Mouse (Mus musculus): ENCODE data around the gene Pgf. TPM values are rescaled to one million over a fixed set of nuclear protein-coding genes. Genes with fewer than 3 reads are reported as not detected.

The Pgf gene
- polyA plus RNA-seq, 1 experiment from 2014 or later = 14.6 TPM

- Histone ChIP-seq H3K9ac (no peak overlapping the region), H3K27me3 (ENCODE audit: insufficient read depth, low read length) (no peaks in the 10 kb centered on the region), H3K4me2 (no peak overlapping the region), H3K27ac (ENCODE audit: low read depth) (no peak overlapping the region), H3K36me3 (ENCODE audit: insufficient read depth) (no peaks in the 10 kb centered on the region), H3K4me3 (ENCODE audit: low read depth, low read length) (no peak overlapping the region), H3K4me1 (ENCODE audit: insufficient read depth) (peaks cover 4% of the 10 kb centered on the region; the same call in 1 of the 2 replicates), H3K9me3 (ENCODE audit: low read depth, low read length) (no peaks in the 10 kb centered on the region)
- DNase-seq = no peak
- peak; percentile 10; the same call in 1 of the 2 replicates for ATAC-seq (ENCODE audit: insufficient read depth)
- 75% methylated on average over 8 of the region's 8 CpGs for WGBS
- TF ChIP-seq CTCF (IDR thresholded peaks at IDR 0.05; ENCODE audit: low read depth) = no peak
Observed at GRCm38 (mm10) chr12:85158801-85159200, 18.8 kb downstream of the Pgf start.

- no peak for DNase-seq
Observed at GRCm38 (mm10) chr12:85157797-85158460, 19.7 kb downstream of the Pgf start.

GRCm38 (mm10) chr12:85156324-85156723 lies 21.3 kb downstream of the Pgf start:
- Histone ChIP-seq H3K27ac (ENCODE audit: low read depth) (no peak overlapping the region), H3K36me3 (ENCODE audit: insufficient read depth) (no peaks in the 10 kb centered on the region), H3K9me3 (ENCODE audit: low read depth, low read length) (no peaks in the 10 kb centered on the region), H3K4me1 (ENCODE audit: insufficient read depth) (peaks cover 4% of the 10 kb centered on the region; the same call in 1 of the 2 replicates), H3K4me2 (no peak overlapping the region), H3K4me3 (ENCODE audit: low read depth, low read length) (no peak overlapping the region), H3K9ac (no peak overlapping the region), H3K27me3 (ENCODE audit: insufficient read depth, low read length) (no peaks in the 10 kb centered on the region; the same call in 1 of the 2 replicates)
- ATAC-seq (ENCODE audit: insufficient read depth) (peak; percentile 32), DNase-seq (peak; percentile 30)
- TF ChIP-seq CTCF (IDR thresholded peaks at IDR 0.05; ENCODE audit: low read depth) = no peak
- WGBS = 10% methylated on average over 6 of the region's 6 CpGs

More at GRCm38 (mm10) chr12:85157797-85158460, 19.7 kb downstream of the Pgf start:
- no peak for TF ChIP-seq CTCF (IDR thresholded peaks at IDR 0.05; ENCODE audit: low read depth)
- Histone ChIP-seq H3K4me2 (no peak overlapping the region), H3K27me3 (ENCODE audit: insufficient read depth, low read length) (no peaks in the 10 kb centered on the region), H3K36me3 (ENCODE audit: insufficient read depth) (no peaks in the 10 kb centered on the region), H3K27ac (ENCODE audit: low read depth) (no peak overlapping the region), H3K9me3 (ENCODE audit: low read depth, low read length) (no peaks in the 10 kb centered on the region), H3K4me1 (ENCODE audit: insufficient read depth) (peaks cover 4% of the 10 kb centered on the region; the same call in 1 of the 2 replicates), H3K9ac (no peak overlapping the region), H3K4me3 (ENCODE audit: low read depth, low read length) (no peak overlapping the region)
- ATAC-seq (ENCODE audit: insufficient read depth) = no peak
- WGBS = 82% methylated on average over 14 of the region's 14 CpGs

GRCm38 (mm10) chr12:85153011-85153410 lies 24.6 kb downstream of the Pgf start:
- H3K9ac ChIP-seq = no peak overlapping the region
- 60% methylated on average over 3 of the region's 3 CpGs for WGBS
- H3K27ac ChIP-seq (ENCODE audit: low read depth) = no peak overlapping the region
- ATAC-seq (ENCODE audit: insufficient read depth) (no peak), DNase-seq (no peak)
- H3K27me3 ChIP-seq (ENCODE audit: insufficient read depth, low read length) = peaks cover 4% of the 10 kb centered on the region
- H3K4me3 ChIP-seq (ENCODE audit: low read depth, low read length) = no peak overlapping the region
- H3K4me1 ChIP-seq (ENCODE audit: insufficient read depth) = no peaks in the 10 kb centered on the region; the same call in 1 of the 2 replicates
- H3K36me3 ChIP-seq (ENCODE audit: insufficient read depth) = no peaks in the 10 kb centered on the region
- TF ChIP-seq CTCF (IDR thresholded peaks at IDR 0.05; ENCODE audit: low read depth) = no peak
- H3K9me3 ChIP-seq (ENCODE audit: low read depth, low read length) = no peaks in the 10 kb centered on the region
- H3K4me2 ChIP-seq = no peak overlapping the region

- no peak for TF ChIP-seq CTCF (IDR thresholded peaks at IDR 0.05; ENCODE audit: low read depth)
- Histone ChIP-seq H3K27me3 (ENCODE audit: insufficient read depth, low read length) (peaks cover 4% of the 10 kb centered on the region), H3K9me3 (ENCODE audit: low read depth, low read length) (no peaks in the 10 kb centered on the region), H3K4me2 (peak within 1 kb of the TSS; percentile 48), H3K36me3 (ENCODE audit: insufficient read depth) (no peaks in the 10 kb centered on the region), H3K4me1 (ENCODE audit: insufficient read depth) (no peaks in the 10 kb centered on the region; the same call in 1 of the 2 replicates), H3K27ac (ENCODE audit: low read depth) (no peak within 1 kb of the TSS), H3K4me3 (ENCODE audit: low read depth, low read length) (peak within 1 kb of the TSS; percentile 15; the same call in 1 of the 2 replicates), H3K9ac (no peak within 1 kb of the TSS; the same call in none of the 2 replicates)
- 13% methylated on average over 28 of the region's 28 CpGs for WGBS
- DNase-seq (peak; percentile 52), ATAC-seq (ENCODE audit: insufficient read depth) (peak; percentile 70)
Observed at GRCm38 (mm10) chr12:85151002-85151774, 26.4 kb downstream of the Pgf start, which contains the start of gene Rps6kl1. TSS of gene Rps6kl1 (minus strand) at chr12:85151264.

- Histone ChIP-seq H3K27ac (ENCODE audit: low read depth) (no peak overlapping the region), H3K4me1 (ENCODE audit: insufficient read depth) (no peaks in the 10 kb centered on the region), H3K9me3 (ENCODE audit: low read depth, low read length) (no peaks in the 10 kb centered on the region), H3K36me3 (ENCODE audit: insufficient read depth) (no peaks in the 10 kb centered on the region), H3K4me2 (peak overlapping the region; percentile 48), H3K9ac (no peak overlapping the region; the same call in 1 of the 2 replicates), H3K27me3 (ENCODE audit: insufficient read depth, low read length) (peaks cover 4% of the 10 kb centered on the region), H3K4me3 (ENCODE audit: low read depth, low read length) (peak overlapping the region; percentile 15; the same call in 1 of the 2 replicates)
- 7% methylated on average over 20 of the region's 20 CpGs for whole genome bisulfite sequencing
- DNase-seq = no peak
- ATAC-seq (ENCODE audit: insufficient read depth) = no peak
- TF ChIP-seq CTCF (IDR thresholded peaks at IDR 0.05; ENCODE audit: low read depth) = no peak
Observed at GRCm38 (mm10) chr12:85150321-85151001, 27.1 kb downstream of the Pgf start.

Data from lung, embryonic 14.5 days (tissue).